Comparison of ENCODE assay signal across 13 mouse cellular contexts in genomic region chr11:61584830-61585229, GRCm38 (mm10). TPM values are rescaled to one million over a fixed set of nuclear protein-coding genes. Genes with fewer than 3 reads are reported as not detected.
"Had no signal": no experiment of that assay in that cellular context is flagged by ENCODE, and none has a peak within 500 bp of the region (broad histone marks: within the 10 kb centered on the region; RNA-seq: fewer than 3 reads in every experiment).

No protein-coding gene starts in this region.

- H3K36me3 ChIP-seq: limb, embryonic 15.5 days; liver, embryonic 12.5 days; lung, embryonic 15.5 days; midbrain, embryonic 13.5 days; neural tube, embryonic 15.5 days had no signal

- H3K27ac ChIP-seq: limb, embryonic 15.5 days; liver, embryonic 12.5 days; lung, embryonic 15.5 days; midbrain, embryonic 13.5 days; neural tube, embryonic 15.5 days; stomach, postnatal 0 days had no signal

- H3K4me3 ChIP-seq: limb, embryonic 15.5 days; liver, embryonic 12.5 days; lung, embryonic 15.5 days; midbrain, embryonic 13.5 days; myocyte; neural tube, embryonic 15.5 days had no signal

- ATAC-seq: liver, embryonic 12.5 days; midbrain, embryonic 13.5 days had no signal

- H3K4me1 ChIP-seq: liver, embryonic 12.5 days; lung, embryonic 15.5 days; midbrain, embryonic 13.5 days; neural tube, embryonic 15.5 days had no signal

- H3K9ac ChIP-seq: limb, embryonic 15.5 days; liver, embryonic 12.5 days; lung, embryonic 15.5 days; midbrain, embryonic 13.5 days; neural tube, embryonic 15.5 days had no signal

- H3K27me3 ChIP-seq: limb, embryonic 15.5 days; neural tube, embryonic 15.5 days had no signal

- DNase-seq: layer of hippocampus, postnatal 36 days; lung, postnatal 36 days; right cerebral cortex, adult 18-20 months; right cerebral cortex, postnatal 25 days; thymus, postnatal 14 days had no signal

- H3K4me2 ChIP-seq: limb, embryonic 15.5 days; liver, embryonic 12.5 days; lung, embryonic 15.5 days; midbrain, embryonic 13.5 days; neural tube, embryonic 15.5 days had no signal

- H3K9me3 ChIP-seq: limb, embryonic 15.5 days; liver, embryonic 12.5 days; lung, embryonic 15.5 days; neural tube, embryonic 15.5 days had no signal

RNA-seq across cellular contexts. Expression of gene Epn2, which starts 5.3 kb away (rescaled TPM):
- total RNA-seq: megakaryocyte progenitor cell, adult 5-6 weeks had no signal
